Comparison of ENCODE assay signal across 12 mouse cellular contexts in the genomic region with DNA sequence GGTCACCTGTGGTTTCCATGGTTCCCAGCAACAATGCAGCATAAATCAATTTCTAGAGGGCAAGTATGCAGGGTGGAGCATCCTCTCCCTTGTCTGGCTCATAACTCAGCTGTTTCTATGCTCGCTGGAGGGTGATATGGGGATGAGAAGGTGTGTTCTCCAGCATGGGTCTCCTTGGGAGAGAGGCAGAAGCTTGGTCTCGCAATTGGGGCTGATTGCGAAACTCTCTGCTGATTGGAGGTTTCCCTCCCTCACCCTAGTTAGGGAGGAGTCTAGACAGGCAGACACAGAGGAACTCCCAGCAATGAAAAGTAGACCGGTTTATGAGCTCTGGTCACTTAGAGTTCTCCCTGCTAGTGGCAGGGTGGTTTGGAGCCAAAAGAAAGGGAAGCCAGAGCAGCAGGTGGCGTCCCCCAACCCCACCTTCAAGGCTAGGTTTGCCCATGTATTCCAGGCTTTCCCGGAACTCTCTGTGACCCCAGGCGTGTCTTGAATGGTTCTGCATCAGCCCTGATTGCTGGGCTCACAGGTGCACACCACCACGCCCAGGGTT. TPM values are rescaled to one million over a fixed set of nuclear protein-coding genes. Genes with fewer than 3 reads are reported as not detected.
A peak's percentile ranks its signal among the peaks of the same experiment; 100 is the strongest.
DNase-seq lines count a peak whose midpoint lies in the region; ATAC-seq and TF ChIP-seq lines count a peak whose summit lies in the region.
"Had no signal": no experiment of that assay in that cellular context is flagged by ENCODE, and none has a peak within 500 bp of the region (broad histone marks: within the 10 kb centered on the region; RNA-seq: fewer than 3 reads in every experiment).

No protein-coding gene starts in this region.

- ATAC-seq in intestine, postnatal 0 days, result peak; percentile 90
- no peak for ATAC-seq in midbrain, postnatal 0 days (ENCODE audit: low FRiP score)
- no peak for ATAC-seq in erythroblast, adult 5-6 weeks (replicated peaks; ENCODE audit: low FRiP score, poor library complexity, severe bottlenecking)

- no peak for TF ChIP-seq CTCF in intestine, postnatal 0 days (IDR thresholded peaks at IDR 0.05; ENCODE audit: low read depth)
- TF ChIP-seq CTCF in midbrain, postnatal 0 days (IDR thresholded peaks at IDR 0.05), result no peak

- no peak overlapping the region for H3K9ac ChIP-seq in intestine, postnatal 0 days (ENCODE audit: low read depth, low read length)
- H3K9ac ChIP-seq in midbrain, postnatal 0 days (replicated peaks; ENCODE audit: low read length, poor library complexity, severe bottlenecking), result no peak overlapping the region
- H3K9ac ChIP-seq: kidney, embryonic 15.5 days; limb, embryonic 13.5 days; neural tube, embryonic 12.5 days had no signal

- H3K36me3 ChIP-seq in intestine, postnatal 0 days (ENCODE audit: control insufficient read depth, insufficient read depth), result no peaks in the 10 kb centered on the region
- no peaks in the 10 kb centered on the region for H3K36me3 ChIP-seq in midbrain, postnatal 0 days (ENCODE audit: insufficient read depth, low read length)
- H3K36me3 ChIP-seq: G1E; kidney, embryonic 15.5 days; limb, embryonic 13.5 days; neural tube, embryonic 12.5 days had no signal

- no peaks in the 10 kb centered on the region for H3K9me3 ChIP-seq in intestine, postnatal 0 days (ENCODE audit: control insufficient read depth)
- H3K9me3 ChIP-seq in midbrain, postnatal 0 days (ENCODE audit: low read length), result no peaks in the 10 kb centered on the region
- H3K9me3 ChIP-seq: kidney, embryonic 15.5 days; limb, embryonic 13.5 days; neural tube, embryonic 12.5 days had no signal

- WGBS in intestine, postnatal 0 days, result 31% methylated on average over 8 of the region's 8 CpGs
- 68% methylated on average over 8 of the region's 8 CpGs for WGBS in midbrain, postnatal 0 days

- H3K27ac ChIP-seq in intestine, postnatal 0 days (ENCODE audit: low read depth, low read length), result no peak overlapping the region
- H3K27ac ChIP-seq in midbrain, postnatal 0 days (ENCODE audit: low read depth, low read length), result no peak overlapping the region
- H3K27ac ChIP-seq: kidney, embryonic 15.5 days; limb, embryonic 13.5 days; neural tube, embryonic 12.5 days had no signal

- H3K4me1 ChIP-seq in intestine, postnatal 0 days (replicated peaks; ENCODE audit: control insufficient read depth, insufficient read depth, low read length), result peaks cover 5% of the 10 kb centered on the region
- no peaks in the 10 kb centered on the region for H3K4me1 ChIP-seq in midbrain, postnatal 0 days (ENCODE audit: insufficient read depth, low read length)
- H3K4me1 ChIP-seq: neural tube, embryonic 12.5 days had no signal

- peak overlapping the region; percentile 17; the same call in 1 of the 2 replicates for H3K4me2 ChIP-seq in intestine, postnatal 0 days (replicated peaks; ENCODE audit: low read depth)
- H3K4me2 ChIP-seq in midbrain, postnatal 0 days (ENCODE audit: low read depth, low read length, poor library complexity, severe bottlenecking), result no peak overlapping the region
- H3K4me2 ChIP-seq: kidney, embryonic 15.5 days; limb, embryonic 13.5 days; neural tube, embryonic 12.5 days had no signal

- H3K27me3 ChIP-seq in intestine, postnatal 0 days (replicated peaks; ENCODE audit: control insufficient read depth, insufficient read depth, low read length), result no peaks in the 10 kb centered on the region
- H3K27me3 ChIP-seq in midbrain, postnatal 0 days (ENCODE audit: insufficient read depth, low read length), result no peaks in the 10 kb centered on the region
- H3K27me3 ChIP-seq: kidney, embryonic 15.5 days; limb, embryonic 13.5 days; neural tube, embryonic 12.5 days had no signal

- peak; percentile 90 for DNase-seq in heart, adult 11 months
- DNase-seq in heart, adult 8-10 months (ENCODE audit: low spot score), result no peak
- peak; percentile 88 for DNase-seq in NIH3T3 (ENCODE audit: low read depth)
- DNase-seq in naive thymus-derived CD4-positive, alpha-beta T cell, adult 2 months (ENCODE audit: low read depth), result peak; percentile 30
- no peak for DNase-seq in midbrain, postnatal 0 days (ENCODE audit: low spot score)
- DNase-seq in left cerebral cortex, adult 9 months (ENCODE audit: low spot score in 2 of 2), result no peak

- no peak overlapping the region for H3K4me3 ChIP-seq in intestine, postnatal 0 days (ENCODE audit: low read depth, low read length)
- H3K4me3 ChIP-seq in midbrain, postnatal 0 days (ENCODE audit: low read depth, low read length), result no peak overlapping the region
- H3K4me3 ChIP-seq: kidney, embryonic 15.5 days; limb, embryonic 13.5 days; neural tube, embryonic 12.5 days had no signal

RNA-seq across cellular contexts. Expression of a gene that starts 30.5 kb away (rescaled TPM):
- under 1 TPM in 2 of 4 experiments, not detected in 2; 0.06 to 0.09 TPM for total RNA-seq in heart, adult 8-10 months (2022)
- 31.4 and 37.0 TPM in 2 replicates for polyA plus RNA-seq in intestine, postnatal 0 days (2015; fragmentation: Nextera tagmentation; extraction: Ambion mirVana)
- 0.22 and 0.24 TPM in 2 replicates for total RNA-seq in midbrain, postnatal 0 days (2014; rRNA removed)
- polyA plus RNA-seq in midbrain, postnatal 0 days (2015; fragmentation: Nextera tagmentation; extraction: Ambion mirVana), result 0.35 and 0.54 TPM in 2 replicates
- not detected in 2 replicates for total RNA-seq in erythroblast, adult 5-6 weeks (2015; ENCODE audit: low replicate concordance)
- not detected in 2 replicates for total RNA-seq in erythroblast, adult 5-6 weeks (2017; ENCODE audit: low replicate concordance)
- total RNA-seq: G1E had no signal
- polyA plus RNA-seq: G1E had no signal

Comparison
In these comparisons a context has a peak if more than half of its experiments do, and no peak if none do; other contexts are left out.
1. DNase-seq: peak in heart, adult 11 months (single experiment), NIH3T3 (single experiment) and naive thymus-derived CD4-positive, alpha-beta T cell, adult 2 months (single experiment); none in heart, adult 8-10 months (single experiment), midbrain, postnatal 0 days (single experiment) and left cerebral cortex, adult 9 months (0 of 2).